Mouse (Mus musculus) forebrain, embryonic 10.5 days (tissue): ENCODE data around the gene Iqgap1. TPM values are rescaled to one million over a fixed set of nuclear protein-coding genes. Genes with fewer than 3 reads are reported as not detected.

Experiments
- DNase-seq: peaks from one replicate; pipeline ENCODE4 v3.0.0-alpha.2; 2017; ENCODE audit warnings: low spot score; ENCODE audit errors: extremely low spot score
- H3K27ac ChIP-seq: fragments of 300-500 bp; sonication (generic); 2 replicates; pipeline ENCODE4 v1.5.1; 2016; ENCODE audit warnings: mild to moderate bottlenecking
- H3K27me3 ChIP-seq: fragments of 300-500 bp; sonication (generic); 2 replicates; pipeline ENCODE4 v1.6.1; 2016; ENCODE audit warnings: mild to moderate bottlenecking; ENCODE audit not compliant: poor library complexity, severe bottlenecking
- H3K36me3 ChIP-seq: fragments of 300-500 bp; sonication (generic); replicated peaks from 2 replicates; pipeline ENCODE4 v1.6.1; 2016; ENCODE audit warnings: mild to moderate bottlenecking, moderate library complexity
- H3K4me1 ChIP-seq: fragments of 300-500 bp; sonication (generic); 2 replicates; pipeline ENCODE4 v1.6.1; 2016
- H3K4me3 ChIP-seq: fragments of 300-500 bp; sonication (generic); 2 replicates; pipeline ENCODE4 v1.5.1; 2016; ENCODE audit warnings: mild to moderate bottlenecking, moderate library complexity
- H3K9me3 ChIP-seq: fragments of 300-500 bp; sonication (generic); 2 replicates; pipeline ENCODE4 v1.6.1; 2016; ENCODE audit warnings: mild to moderate bottlenecking, moderate library complexity
- WGBS: fragments of 180-500 bp; shearing (Covaris S2); methylation state at CpG from one replicate; pipeline ENCODE4 v1.1.7; 2016; 5-methylcytosine and 5-hydroxymethylcytosine counted together
- polyA plus RNA-seq: library from polyadenylated mRNA; unstranded; fragments of >200 nt; fragmentation: Nextera tagmentation; extraction: Ambion mirVana; gene quantifications from 2 replicates; pipeline ENCODE4 v1.2.1, GENCODE M21; 2016

Iqgap1 gene
- polyA plus RNA-seq, 1 experiment from 2014 or later = 29.1 TPM

DNA sequence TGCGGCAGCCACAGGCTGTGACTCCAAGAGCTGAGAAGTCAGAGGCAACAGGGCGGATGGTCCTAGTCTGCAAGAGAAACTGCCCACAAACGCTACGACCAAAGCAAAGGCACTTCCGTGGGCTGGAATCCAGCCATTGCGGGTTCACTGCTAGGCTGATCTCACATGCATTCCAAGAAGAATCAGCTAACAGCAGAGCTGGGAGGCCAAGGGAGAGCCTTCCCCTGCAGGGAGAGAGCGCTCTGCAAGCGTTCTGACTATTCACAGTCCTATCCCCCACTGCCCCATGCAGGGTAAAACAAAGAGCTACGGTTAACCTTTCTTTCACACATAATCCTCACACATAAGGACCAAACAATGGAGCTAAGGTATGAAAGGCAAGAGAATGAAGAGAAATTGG lies 80.5 kb downstream of the Iqgap1 start:
- Histone ChIP-seq H3K4me1 (peaks cover 39% of the 10 kb centered on the region), H3K9me3 (no peaks in the 10 kb centered on the region), H3K4me3 (peak overlapping the region; percentile 14; the same call in 1 of the 2 replicates), H3K27ac (peak overlapping the region; percentile 80), H3K27me3 (no peaks in the 10 kb centered on the region), H3K36me3 (peaks cover 55% of the 10 kb centered on the region)
- DNase-seq = peak; percentile 62
- whole genome bisulfite sequencing = 12% methylated on average over 9 of the region's 9 CpGs

DNA sequence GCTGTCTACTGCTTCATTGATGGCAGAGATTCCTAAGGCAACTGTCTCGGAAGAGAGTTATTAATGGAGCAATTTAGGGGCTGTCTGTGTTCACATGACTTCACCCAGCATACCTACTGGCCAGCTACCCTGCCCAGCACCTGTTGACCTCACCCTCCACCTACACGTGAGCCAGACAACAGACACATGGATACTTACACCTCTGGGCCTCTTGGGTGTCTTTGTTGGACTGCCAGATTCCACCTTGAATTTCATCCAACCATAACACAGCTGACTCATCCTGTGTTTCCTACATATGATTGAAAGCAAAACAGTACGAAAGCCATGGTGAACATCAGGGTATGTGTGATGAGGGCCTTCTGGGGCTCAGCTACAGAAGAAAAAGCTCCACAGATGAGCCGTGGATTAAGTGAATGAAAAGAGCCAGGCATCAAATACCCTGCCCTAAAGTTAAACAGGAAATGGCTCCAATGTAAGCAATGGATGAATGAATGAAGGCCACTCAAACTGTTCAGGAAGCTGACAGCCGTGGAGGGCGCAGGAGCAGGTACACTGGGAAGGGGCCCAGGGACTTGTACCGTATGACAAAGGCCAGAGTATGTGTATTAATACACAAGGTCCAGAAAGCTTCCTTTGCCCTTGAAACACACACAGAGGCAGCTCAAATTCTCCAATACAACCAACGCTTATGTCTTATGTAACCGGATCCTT lies 81.7 kb downstream of the Iqgap1 start:
- H3K4me1 ChIP-seq = peaks cover 39% of the 10 kb centered on the region
- DNase-seq = no peak
- H3K4me3 ChIP-seq = no peak overlapping the region
- H3K9me3 ChIP-seq = no peaks in the 10 kb centered on the region
- WGBS = 79% methylated on average over 9 of the region's 9 CpGs
- H3K36me3 ChIP-seq = peaks cover 53% of the 10 kb centered on the region
- H3K27me3 ChIP-seq = no peaks in the 10 kb centered on the region
- peak overlapping the region; percentile 62 for H3K27ac ChIP-seq

GRCm38 (mm10) chr7:80742671-80743070 lies 83.1 kb downstream of the Iqgap1 start:
- Histone ChIP-seq H3K36me3 (peaks cover 53% of the 10 kb centered on the region), H3K4me1 (peaks cover 39% of the 10 kb centered on the region), H3K9me3 (no peaks in the 10 kb centered on the region), H3K27me3 (no peaks in the 10 kb centered on the region), H3K4me3 (no peak overlapping the region), H3K27ac (no peak overlapping the region)
- DNase-seq = no peak
- 93% methylated on average over 3 of the region's 3 CpGs for WGBS

- Histone ChIP-seq H3K36me3 (peaks cover 67% of the 10 kb centered on the region), H3K9me3 (no peaks in the 10 kb centered on the region), H3K4me1 (peaks cover 22% of the 10 kb centered on the region), H3K27me3 (no peaks in the 10 kb centered on the region), H3K27ac (no peak overlapping the region), H3K4me3 (no peak overlapping the region)
- peak; percentile 31 for DNase-seq
- WGBS = 31% methylated on average over 7 of the region's 7 CpGs
Measured at GRCm38 (mm10) chr7:80740954-80741353, 84.8 kb downstream of the Iqgap1 start.

- DNase-seq = no peak
- 93% methylated on average over 10 of the region's 10 CpGs for WGBS
- Histone ChIP-seq H3K4me3 (no peak overlapping the region), H3K4me1 (no peaks in the 10 kb centered on the region; the same call in 1 of the 2 replicates), H3K36me3 (peaks cover 72% of the 10 kb centered on the region), H3K27ac (no peak overlapping the region), H3K9me3 (no peaks in the 10 kb centered on the region), H3K27me3 (no peaks in the 10 kb centered on the region)
Measured at GRCm38 (mm10) chr7:80736199-80736598, 89.6 kb downstream of the Iqgap1 start.

DNA sequence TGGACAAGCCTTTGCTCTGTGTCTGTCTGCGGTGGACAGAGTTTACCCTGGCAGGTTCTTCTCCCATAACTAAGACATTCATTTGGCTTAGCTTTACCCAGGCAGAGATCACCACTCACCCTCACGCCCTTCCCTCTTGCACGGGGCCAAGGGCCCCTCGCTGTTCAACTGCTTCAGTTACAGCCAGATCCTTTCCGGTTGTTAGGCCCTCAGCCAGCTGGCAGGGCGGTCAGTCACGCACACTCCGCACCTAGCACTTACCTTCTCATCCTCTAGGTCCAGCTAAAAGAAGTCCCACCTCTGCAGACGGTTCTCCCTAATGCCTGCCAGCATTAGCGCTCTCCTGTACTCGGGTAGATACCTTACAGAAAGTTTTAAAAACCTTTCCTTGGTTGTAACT lies 92.8 kb downstream of the Iqgap1 start:
- no peaks in the 10 kb centered on the region; the same call in 1 of the 2 replicates for H3K4me1 ChIP-seq
- no peak overlapping the region for H3K4me3 ChIP-seq
- no peaks in the 10 kb centered on the region for H3K27me3 ChIP-seq
- H3K9me3 ChIP-seq = no peaks in the 10 kb centered on the region
- no peak for DNase-seq
- peaks cover 66% of the 10 kb centered on the region for H3K36me3 ChIP-seq
- no peak overlapping the region for H3K27ac ChIP-seq
- 88% methylated on average over 11 of the region's 11 CpGs for WGBS

DNA sequence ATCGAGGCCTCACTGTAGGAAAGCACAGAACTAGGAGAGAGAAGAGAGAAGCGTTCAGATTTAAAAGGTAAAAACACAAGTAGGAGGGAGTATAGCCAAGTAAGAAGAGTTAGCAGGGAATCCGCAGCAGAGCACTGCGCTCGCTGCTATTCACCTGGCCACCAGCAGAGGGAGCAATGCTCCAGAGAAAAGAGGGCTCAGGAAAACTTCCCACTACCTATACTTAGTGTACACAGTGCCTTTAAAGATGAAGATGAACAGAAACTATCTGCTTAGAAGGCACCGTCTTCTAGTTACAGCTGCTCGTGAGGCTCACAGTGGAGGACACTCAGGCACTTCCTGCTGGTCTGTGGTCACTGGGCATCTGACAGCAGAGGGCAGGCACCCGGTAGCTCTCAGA lies 96.1 kb downstream of the Iqgap1 start:
- peaks cover 65% of the 10 kb centered on the region for H3K36me3 ChIP-seq
- no peak overlapping the region for H3K4me3 ChIP-seq
- DNase-seq = peak; percentile 66
- H3K27ac ChIP-seq = no peak overlapping the region
- H3K27me3 ChIP-seq = no peaks in the 10 kb centered on the region
- WGBS = 36% methylated on average over 8 of the region's 8 CpGs
- H3K9me3 ChIP-seq = no peaks in the 10 kb centered on the region
- no peaks in the 10 kb centered on the region; the same call in 1 of the 2 replicates for H3K4me1 ChIP-seq

GRCm38 (mm10) chr7:80721041-80721440 lies 104.7 kb downstream of the Iqgap1 start:
- Histone ChIP-seq H3K4me3 (no peak overlapping the region), H3K27ac (no peak overlapping the region), H3K36me3 (peaks cover 76% of the 10 kb centered on the region), H3K9me3 (no peaks in the 10 kb centered on the region), H3K27me3 (no peaks in the 10 kb centered on the region), H3K4me1 (peaks cover 9% of the 10 kb centered on the region; the same call in 1 of the 2 replicates)
- 72% methylated on average over 9 of the region's 9 CpGs for WGBS
- no peak for DNase-seq

GRCm38 (mm10) chr7:80719582-80719981 lies 106.2 kb downstream of the Iqgap1 start:
- Histone ChIP-seq H3K9me3 (no peaks in the 10 kb centered on the region), H3K27me3 (no peaks in the 10 kb centered on the region), H3K4me1 (peaks cover 9% of the 10 kb centered on the region; the same call in 1 of the 2 replicates), H3K27ac (no peak overlapping the region), H3K4me3 (no peak overlapping the region), H3K36me3 (peaks cover 74% of the 10 kb centered on the region)
- WGBS = 95% methylated on average over 7 of the region's 7 CpGs
- no peak for DNase-seq

- Histone ChIP-seq H3K27me3 (no peaks in the 10 kb centered on the region), H3K27ac (no peak overlapping the region), H3K4me1 (peaks cover 9% of the 10 kb centered on the region; the same call in 1 of the 2 replicates), H3K4me3 (no peak overlapping the region), H3K9me3 (no peaks in the 10 kb centered on the region), H3K36me3 (peaks cover 69% of the 10 kb centered on the region)
- WGBS = 83% methylated on average over 2 of the region's 2 CpGs
- DNase-seq = no peak
Measured at GRCm38 (mm10) chr7:80719038-80719437, 106.7 kb downstream of the Iqgap1 start.

DNA sequence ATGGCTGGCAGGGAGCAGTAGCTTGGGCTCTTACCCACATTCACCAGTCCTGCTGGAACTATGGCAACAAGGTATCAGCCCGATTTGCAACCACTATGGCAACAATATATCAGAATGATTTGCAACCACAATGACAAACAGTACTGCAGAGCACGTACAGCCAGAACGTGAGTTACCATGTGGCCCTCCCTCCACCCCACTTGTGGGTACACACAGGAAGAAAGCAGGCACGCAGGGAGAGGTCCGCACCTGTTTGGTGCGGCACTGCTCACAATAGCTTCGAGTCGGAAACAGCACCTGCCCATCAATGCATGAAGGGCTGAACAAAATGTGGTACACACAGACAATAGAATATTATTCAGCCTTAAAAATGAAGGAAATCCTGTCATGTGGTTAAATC lies 107.3 kb downstream of the Iqgap1 start:
- H3K27me3 ChIP-seq = no peaks in the 10 kb centered on the region
- no peak for DNase-seq
- H3K4me3 ChIP-seq = no peak overlapping the region
- peaks cover 9% of the 10 kb centered on the region; the same call in 1 of the 2 replicates for H3K4me1 ChIP-seq
- H3K9me3 ChIP-seq = no peaks in the 10 kb centered on the region
- H3K27ac ChIP-seq = no peak overlapping the region
- 92% methylated on average over 8 of the region's 8 CpGs for WGBS
- peaks cover 67% of the 10 kb centered on the region for H3K36me3 ChIP-seq

DNA sequence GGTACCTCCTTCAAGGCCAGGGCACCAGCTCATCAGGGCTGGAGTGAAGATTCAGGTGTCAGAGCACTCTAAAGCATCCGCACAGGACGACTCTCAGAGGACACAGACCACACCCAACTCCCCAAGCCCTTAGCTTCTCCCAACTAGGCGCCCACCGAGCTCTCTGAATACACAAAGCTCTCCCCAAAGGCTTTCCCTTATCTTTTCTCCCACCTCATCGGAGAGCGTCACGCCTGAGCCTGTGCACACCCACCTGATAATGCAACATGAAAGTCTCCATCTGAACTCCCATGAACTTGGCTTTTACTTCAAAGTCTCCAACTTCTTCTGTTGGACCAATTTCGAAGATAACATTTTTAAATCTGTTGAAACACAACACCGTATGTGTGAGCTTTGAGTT lies 109.0 kb downstream of the Iqgap1 start:
- no peak for DNase-seq
- Histone ChIP-seq H3K4me1 (peaks cover 12% of the 10 kb centered on the region; the same call in 1 of the 2 replicates), H3K27me3 (no peaks in the 10 kb centered on the region), H3K9me3 (no peaks in the 10 kb centered on the region), H3K36me3 (peaks cover 55% of the 10 kb centered on the region), H3K4me3 (no peak overlapping the region), H3K27ac (no peak overlapping the region)
- 85% methylated on average over 9 of the region's 9 CpGs for WGBS

DNA sequence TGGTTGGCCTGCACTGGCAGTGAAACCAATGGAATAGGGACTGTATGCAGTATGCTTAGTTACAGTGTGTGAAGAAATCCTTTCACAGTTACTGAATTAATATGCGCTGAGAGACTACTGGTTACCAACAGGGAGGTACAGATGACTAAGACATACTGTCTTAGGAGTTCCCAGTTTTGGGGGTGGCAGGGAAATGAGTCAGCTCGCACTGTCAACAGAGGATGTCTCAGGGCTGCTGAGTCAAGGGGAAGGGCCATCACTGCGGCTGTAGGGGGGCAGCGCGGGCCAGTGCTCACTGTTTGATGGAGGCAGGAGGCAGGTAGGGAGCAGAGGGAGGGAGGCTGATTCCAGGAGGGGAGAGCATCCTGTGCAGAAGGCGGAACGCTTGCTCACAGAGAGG lies 110.5 kb downstream of the Iqgap1 start:
- DNase-seq = no peak
- Histone ChIP-seq H3K27ac (no peak overlapping the region), H3K4me3 (no peak overlapping the region), H3K36me3 (peaks cover 42% of the 10 kb centered on the region), H3K27me3 (no peaks in the 10 kb centered on the region), H3K4me1 (0 out of 2 replicates have a peak, but pooled peaks cover 7% of the 10 kb centered on the region), H3K9me3 (no peaks in the 10 kb centered on the region)
- WGBS = 91% methylated on average over 7 of the region's 7 CpGs
